Mouse (Mus musculus): ENCODE data around the gene Gm10563.

Gm10563 gene

DNA sequence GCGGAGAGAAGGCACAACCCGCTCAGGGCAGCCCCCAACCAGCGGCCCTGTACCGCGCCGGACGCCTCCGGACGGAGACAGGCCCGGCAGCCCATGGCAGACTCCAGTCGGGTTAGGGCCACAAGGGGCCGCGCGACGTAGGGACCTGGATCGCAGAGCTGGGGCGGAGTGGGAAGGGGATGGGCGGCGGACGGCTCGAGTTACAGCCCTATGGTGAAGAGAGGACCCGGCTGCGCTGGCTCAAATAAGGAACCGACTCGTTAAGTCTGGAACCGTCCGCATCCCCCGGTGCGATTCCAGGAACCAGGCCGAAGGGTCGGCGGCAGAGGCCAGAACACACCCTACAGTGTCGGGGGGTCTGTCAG lies 7.9 kb upstream of the Gm10563 start, which contains the start of gene Mmp23:
TSS of gene Mmp23 (minus strand) at position 299 of the 365 bp plus-strand sequence.
- DNase-seq (ENCODE audit: low read depth, low spot score) = peak; percentile 71

GRCm38 (mm10) chr4:155652283-155653085 lies 7.3 kb upstream of the Gm10563 start:
- DNase-seq (ENCODE audit: low read depth, low spot score) = no peak

GRCm38 (mm10) chr4:155651553-155652269 lies 6.5 kb upstream of the Gm10563 start:
- peak; percentile 68 for DNase-seq (ENCODE audit: low read depth, low spot score)

GRCm38 (mm10) chr4:155649355-155649754 lies 4.1 kb upstream of the Gm10563 start:
- DNase-seq (ENCODE audit: low read depth, low spot score) = no peak

DNA sequence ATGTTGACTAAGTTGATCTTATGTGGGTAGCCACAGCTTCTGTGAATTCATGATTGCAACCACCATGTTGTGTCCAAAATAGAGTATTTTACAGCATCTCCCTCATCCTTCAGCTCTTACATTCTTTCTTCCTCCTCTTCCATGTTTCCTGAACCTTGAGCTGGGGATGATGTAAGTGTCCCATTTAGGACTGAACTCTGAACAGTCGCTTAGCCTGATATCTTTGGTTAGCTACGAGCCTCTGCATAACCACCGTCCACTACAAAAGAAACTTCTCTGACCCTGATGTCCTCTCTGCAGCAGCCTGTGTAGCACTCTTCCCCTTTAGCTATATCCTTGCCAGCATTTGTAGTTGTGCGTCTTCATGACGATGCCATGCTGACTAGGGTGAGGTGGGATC lies 513 bp upstream of the Gm10563 start:
- no peak for DNase-seq (ENCODE audit: low read depth, low spot score)

DNA sequence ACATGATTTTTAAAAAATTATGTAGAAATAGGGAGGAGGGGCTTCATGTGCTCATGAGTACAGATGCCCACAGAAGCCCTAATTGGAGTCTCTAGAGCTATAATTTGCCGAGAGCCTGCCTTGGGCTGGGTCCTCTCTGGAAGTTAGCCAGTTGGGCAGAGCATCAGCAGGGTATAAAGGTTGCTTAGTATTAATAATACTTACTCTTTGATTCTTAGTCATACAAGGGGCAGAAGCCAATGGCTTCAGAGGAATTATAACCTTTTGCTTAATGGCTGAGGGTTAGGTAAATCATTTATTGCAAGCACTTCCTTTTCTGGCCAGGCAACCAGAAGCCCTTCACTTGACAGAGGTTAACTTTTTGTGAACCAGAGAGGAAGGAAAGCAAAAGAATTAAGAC lies 1.7 kb downstream of the Gm10563 start:
- no peak for DNase-seq (ENCODE audit: low read depth, low spot score)

DNA sequence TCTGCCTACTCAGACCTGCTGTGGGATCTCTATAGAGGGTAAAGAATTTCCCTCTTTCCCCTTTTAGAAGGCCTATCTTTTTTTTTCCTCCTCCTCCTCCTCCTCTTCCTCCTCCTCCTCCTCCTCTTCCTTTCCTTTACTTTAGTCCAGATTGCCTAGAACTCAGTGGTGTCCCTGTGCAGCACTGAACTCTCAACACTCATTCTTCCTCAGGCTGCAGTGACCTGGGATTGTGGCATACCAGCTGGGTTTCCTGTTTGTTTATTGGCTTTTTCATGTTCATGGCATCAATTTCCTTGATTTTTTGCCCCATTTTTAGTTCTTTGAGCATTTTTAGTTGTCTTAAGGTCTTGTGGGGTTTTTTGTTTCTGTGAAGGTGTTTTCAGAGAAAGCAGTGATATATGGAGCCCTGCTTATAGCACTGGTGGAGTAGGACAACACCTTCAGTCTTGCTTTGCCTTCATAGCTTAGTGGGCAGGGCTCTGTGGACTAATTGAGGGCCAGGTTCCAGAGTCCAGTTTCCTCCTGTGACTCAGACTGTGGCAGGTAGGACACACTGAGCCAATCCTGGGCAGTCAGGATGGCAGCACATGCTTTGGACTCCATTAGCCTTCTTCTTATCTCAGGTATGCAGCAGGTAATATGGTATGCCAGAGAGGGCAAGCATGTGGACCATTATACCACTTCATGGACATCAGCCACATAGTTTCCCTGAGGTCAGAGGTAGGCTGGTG lies 9.3 kb downstream of the Gm10563 start:
- DNase-seq (ENCODE audit: low read depth, low spot score) = no peak

DNA sequence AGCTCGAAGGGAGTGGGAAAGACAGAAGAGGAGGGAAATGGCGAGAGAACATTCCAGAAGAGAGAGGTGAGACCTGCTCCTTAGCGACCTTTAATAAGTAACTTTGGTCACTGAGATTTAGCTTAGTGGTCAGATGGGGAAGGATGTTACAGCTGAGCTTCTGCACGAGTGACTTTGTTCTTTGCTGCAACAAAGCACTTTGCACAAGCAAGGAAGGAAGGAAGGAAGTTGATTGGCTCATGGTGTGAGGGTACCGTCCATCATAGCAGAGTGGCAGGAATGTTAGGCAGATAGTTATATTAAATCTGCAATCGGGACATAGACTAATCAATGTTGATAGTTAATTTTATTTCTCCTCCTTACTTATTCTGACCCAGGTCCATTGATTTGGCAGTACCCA lies 14.9 kb downstream of the Gm10563 start:
- no peak for DNase-seq (ENCODE audit: low read depth, low spot score)

GRCm38 (mm10) chr4:155624338-155625291 lies 20.6 kb downstream of the Gm10563 start, which contains the start of gene Cdk11b:
Gene Cdk11b, plus strand, starts transcription at chr4:155624854.
- DNase-seq (ENCODE audit: low read depth, low spot score) = peak; percentile 100

- no peak for DNase-seq (ENCODE audit: low read depth, low spot score)
Measured at GRCm38 (mm10) chr4:155618321-155618720, 26.9 kb downstream of the Gm10563 start.

DNA sequence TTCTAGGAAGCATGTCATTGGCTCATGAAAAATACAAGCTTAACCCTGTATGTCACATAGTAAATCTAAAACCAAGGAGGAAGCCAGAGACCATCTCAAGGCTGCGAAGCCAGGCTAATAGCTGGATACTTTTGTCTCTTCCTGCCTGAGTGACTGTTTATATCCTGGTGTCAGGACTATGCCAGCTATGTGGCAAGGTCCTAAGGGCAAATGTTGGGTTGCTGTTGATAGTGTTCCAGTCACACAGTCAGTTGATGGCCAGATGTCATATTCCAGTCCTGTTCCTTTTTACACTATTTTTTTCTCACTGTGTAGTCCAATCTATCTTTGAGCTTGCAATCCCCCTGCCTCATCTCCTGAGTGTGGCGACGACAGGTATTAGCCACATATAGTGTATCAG lies 31.9 kb downstream of the Gm10563 start:
- no peak for DNase-seq (ENCODE audit: low read depth, low spot score)

DNA sequence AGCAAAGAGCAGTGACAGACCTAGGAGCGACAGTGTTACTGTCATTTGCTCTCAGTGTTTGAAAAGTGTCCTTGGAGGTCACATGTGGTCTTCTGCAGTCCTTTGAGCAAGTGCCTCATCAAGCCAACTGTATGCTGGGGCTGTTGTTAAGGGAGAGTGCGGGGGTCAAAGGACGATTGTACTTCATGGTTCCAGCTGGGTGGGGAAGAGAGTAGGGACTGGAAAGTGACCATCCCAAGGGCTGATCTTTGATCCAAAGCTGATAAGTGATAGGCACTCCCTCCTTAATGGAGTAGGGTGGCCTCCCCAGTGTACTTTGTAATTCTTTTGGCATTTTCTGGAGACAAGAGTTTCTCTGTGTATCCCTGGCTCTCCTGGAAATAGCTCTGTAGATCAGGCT lies 33.3 kb downstream of the Gm10563 start:
- DNase-seq (ENCODE audit: low read depth, low spot score) = no peak

DNA sequence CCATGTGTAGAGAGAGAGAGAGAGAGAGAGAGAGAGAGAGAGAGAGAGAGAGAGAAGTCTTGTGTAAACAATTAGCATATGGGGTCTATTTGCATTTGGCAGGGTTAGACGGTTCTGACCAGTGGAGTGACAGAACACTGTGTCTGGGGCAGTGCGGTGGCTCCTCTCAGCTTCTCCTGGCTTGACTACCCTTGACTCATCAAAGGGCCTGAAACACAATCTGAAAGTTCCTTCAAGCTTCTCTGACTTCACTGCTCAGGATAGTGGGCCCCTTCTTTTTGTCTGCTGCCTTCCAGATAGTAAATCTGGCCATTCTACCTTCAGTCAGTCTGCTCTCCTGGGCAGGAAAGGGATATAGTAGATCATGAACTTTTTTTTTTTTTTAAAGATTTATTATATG lies 38.4 kb downstream of the Gm10563 start:
- DNase-seq (ENCODE audit: low read depth, low spot score) = no peak

DNA sequence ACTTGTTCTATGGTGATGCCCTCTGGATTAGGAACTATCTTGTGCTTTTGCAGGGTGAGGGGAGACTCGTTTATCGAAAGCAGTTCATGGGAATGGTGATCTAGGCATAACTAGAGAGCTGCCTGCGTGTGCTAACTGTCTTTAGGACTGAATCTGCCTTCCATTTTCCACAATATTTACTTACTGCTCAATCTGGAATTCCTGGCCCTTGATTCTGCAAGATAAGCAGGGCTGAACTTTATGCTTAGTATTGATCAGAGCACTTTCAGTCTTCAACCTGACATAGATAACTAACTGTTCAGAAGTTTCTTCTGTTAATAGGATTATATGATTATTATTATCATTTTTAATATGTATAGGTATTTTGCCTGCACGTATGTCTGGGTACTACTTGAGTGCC lies 40.1 kb downstream of the Gm10563 start:
- no peak for DNase-seq (ENCODE audit: low read depth, low spot score)

DNA sequence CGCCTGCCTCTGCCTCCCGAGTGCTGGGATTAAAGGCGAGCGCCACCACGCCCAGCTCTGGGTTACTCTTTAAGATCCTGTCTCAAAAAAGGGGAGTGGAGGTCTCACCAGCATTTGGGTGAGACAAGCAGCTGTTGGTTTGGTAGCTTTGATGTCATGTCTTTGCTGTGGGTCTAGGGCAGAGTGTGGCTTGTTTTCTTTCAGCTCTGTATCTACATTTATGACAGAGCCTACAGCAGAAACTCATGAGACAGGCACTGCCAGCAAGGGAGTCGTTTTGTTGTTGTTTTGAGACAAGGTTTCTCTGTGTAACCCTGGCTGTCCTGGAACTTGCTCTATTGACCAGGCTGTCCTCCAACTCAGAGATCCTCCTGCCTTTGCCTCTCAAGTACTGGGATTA lies 41.4 kb downstream of the Gm10563 start:
- DNase-seq (ENCODE audit: low read depth, low spot score) = no peak

- DNase-seq (ENCODE audit: low read depth, low spot score) = no peak
Measured at GRCm38 (mm10) chr4:155602753-155603152, 42.5 kb downstream of the Gm10563 start.

GRCm38 (mm10) chr4:155601997-155602456 lies 43.2 kb downstream of the Gm10563 start:
- no peak for DNase-seq (ENCODE audit: low read depth, low spot score)

GRCm38 (mm10) chr4:155601091-155601996 lies 43.9 kb downstream of the Gm10563 start, which contains the start of gene Slc35e2:
Gene Slc35e2, plus strand, starts transcription at chr4:155601416.
- DNase-seq (ENCODE audit: low read depth, low spot score) = peak; percentile 98

DNA sequence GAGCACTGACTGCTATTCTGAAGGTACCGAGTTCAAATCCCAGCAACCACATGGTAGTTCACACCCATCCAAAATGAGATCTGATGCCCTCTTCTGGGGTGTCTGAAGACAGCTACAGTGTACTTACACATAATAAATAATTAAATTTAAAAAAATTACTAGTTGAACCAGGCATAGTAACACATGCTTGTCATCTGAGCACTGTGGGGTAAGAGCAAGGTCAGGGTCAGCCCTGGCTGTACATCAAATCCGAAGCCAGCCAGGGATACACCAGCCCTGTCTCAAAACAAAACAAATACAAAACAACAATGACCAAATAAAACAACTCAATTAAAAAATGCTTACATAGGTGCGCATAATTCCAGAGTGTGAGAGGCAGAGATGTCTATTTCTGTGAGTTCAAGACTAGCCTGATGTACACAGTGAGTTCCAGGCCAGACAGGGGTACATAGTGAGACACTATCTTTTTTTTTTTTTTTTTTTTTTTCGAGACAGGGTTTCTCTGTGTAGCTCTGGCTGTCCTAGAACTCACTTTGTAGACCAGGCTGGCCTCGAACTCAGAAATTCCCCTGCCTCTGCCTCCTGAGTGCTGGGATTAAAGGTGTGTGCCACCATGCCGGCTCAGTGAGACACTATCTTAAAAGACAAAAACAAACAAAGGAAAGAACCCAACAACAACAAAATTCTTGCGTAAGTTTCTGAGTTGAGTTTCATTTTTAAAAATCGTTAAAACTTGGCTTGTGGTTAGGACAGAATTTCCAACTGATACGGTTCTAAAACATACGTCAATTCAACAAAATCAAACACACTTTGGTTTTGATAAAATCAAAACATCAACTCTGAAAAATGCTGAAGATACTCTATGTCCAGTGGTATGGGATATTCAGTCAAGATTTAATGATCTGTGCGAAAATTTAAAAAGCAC lies 45.0 kb downstream of the Gm10563 start:
- no peak for DNase-seq (ENCODE audit: low read depth, low spot score)

Measured in ZHBTc4 (cell line).